Mouse (Mus musculus): Measurements from ENCODE around the gene Rbm12. TPM values are rescaled to one million over a fixed set of nuclear protein-coding genes. Genes with fewer than 3 reads are reported as not detected.

Rbm12 gene
- 3.8 and 4.8 TPM in 2 replicates for polyA plus RNA-seq (2012; rRNA removed; ENCODE audit: low replicate concordance)

GRCm38 (mm10) chr2:156111358-156112079 lies at the start of gene Rbm12, which contains the start of gene Cpne1:
TSS of gene Rbm12 (minus strand) at chr2:156111978.
TSS of gene Cpne1 (minus strand) at chr2:156111965.

GRCm38 (mm10) chr2:156143953-156144724 lies 32.4 kb upstream of the Rbm12 start, which contains the start of the genes Romo1 and Nfs1:
TSS of gene Romo1 (plus strand) at chr2:156144039.
TSS of gene Nfs1 (minus strand) at chr2:156144186.

GRCm38 (mm10) chr2:156126992-156127391 lies 15.2 kb upstream of the Rbm12 start, which contains the start of gene Gm28036:
TSS of gene Gm28036 (minus strand) at chr2:156127092.

GRCm38 (mm10) chr2:156065099-156066041 lies 46.4 kb downstream of the Rbm12 start, which contains the start of gene Spag4:
TSS of gene Spag4 (plus strand) at chr2:156065175.

GRCm38 (mm10) chr2:156052816-156053215 lies 59.0 kb downstream of the Rbm12 start, which contains the start of gene Fer1l4:
TSS of gene Fer1l4 (minus strand) at chr2:156052947.

Other genes starting within 250 kb of the Rbm12 start
- 6.6 and 8.5 TPM in 2 replicates for gene Uqcc1, start 181.7 kb downstream of the Rbm12 start, polyA plus RNA-seq (2012; rRNA removed; ENCODE audit: low replicate concordance)
- not detected in 2 replicates for gene Gm15557, start 171.2 kb downstream of the Rbm12 start, polyA plus RNA-seq (2012; rRNA removed; ENCODE audit: low replicate concordance)
- gene Gdf5, start 166.6 kb downstream of the Rbm12 start, polyA plus RNA-seq (2012; rRNA removed; ENCODE audit: low replicate concordance), result not detected in 2 replicates
- 3.8 and 4.3 TPM in 2 replicates for gene Cep250, start 155.5 kb downstream of the Rbm12 start, polyA plus RNA-seq (2012; rRNA removed; ENCODE audit: low replicate concordance)
- gene 6430550D23Rik, start 104.0 kb downstream of the Rbm12 start, polyA plus RNA-seq (2012; rRNA removed; ENCODE audit: low replicate concordance), result 1.4 and 1.9 TPM in 2 replicates
- 225 and 402 TPM in 2 replicates for gene Ergic3, start 103.9 kb downstream of the Rbm12 start, polyA plus RNA-seq (2012; rRNA removed; ENCODE audit: low replicate concordance)
- gene Fer1l4, start 59.0 kb downstream of the Rbm12 start, polyA plus RNA-seq (2012; rRNA removed; ENCODE audit: low replicate concordance), result 0.30 and 10.9 TPM in 2 replicates
- gene Spag4, start 46.8 kb downstream of the Rbm12 start, polyA plus RNA-seq (2012; rRNA removed; ENCODE audit: low replicate concordance), result 0.27 and 0.93 TPM in 2 replicates
- gene Cpne1, start within 50 bp of the Rbm12 start, polyA plus RNA-seq (2012; rRNA removed; ENCODE audit: low replicate concordance), result 27.7 and 40.4 TPM in 2 replicates
- gene Gm28036, start 15.1 kb upstream of the Rbm12 start, polyA plus RNA-seq (2012; rRNA removed; ENCODE audit: low replicate concordance), result 0.24 and 0.83 TPM in 2 replicates
- gene Romo1, start 32.1 kb upstream of the Rbm12 start, polyA plus RNA-seq (2012; rRNA removed; ENCODE audit: low replicate concordance), result 203 and 222 TPM in 2 replicates
- gene Nfs1, start 32.2 kb upstream of the Rbm12 start, polyA plus RNA-seq (2012; rRNA removed; ENCODE audit: low replicate concordance), result 27.1 and 41.1 TPM in 2 replicates
- gene Rbm39, start 68.3 kb upstream of the Rbm12 start, polyA plus RNA-seq (2012; rRNA removed; ENCODE audit: low replicate concordance), result 26.9 and 39.9 TPM in 2 replicates
- gene Phf20, start 84.5 kb upstream of the Rbm12 start, polyA plus RNA-seq (2012; rRNA removed; ENCODE audit: low replicate concordance), result 3.6 and 4.3 TPM in 2 replicates
- 0.27 and 0.44 TPM in 2 replicates for gene Cnbd2, start 200.3 kb upstream of the Rbm12 start, polyA plus RNA-seq (2012; rRNA removed; ENCODE audit: low replicate concordance)
- gene Scand1, start 200.7 kb upstream of the Rbm12 start, polyA plus RNA-seq (2012; rRNA removed; ENCODE audit: low replicate concordance), result 405 and 1,530 TPM in 2 replicates

Measured in duodenum, adult 2 months (tissue).